Mouse (Mus musculus) ES-E14 (cell line): Measurements from ENCODE around the gene Sgsh. TPM values are rescaled to one million over a fixed set of nuclear protein-coding genes. Genes with fewer than 3 reads are reported as not detected.

ENCODE experiments used
- DNase-seq: peaks from one replicate; pipeline ENCODE4 v3.0.0-alpha.2; 2013; ENCODE audit warnings: low read depth, low spot score
- H3K27ac ChIP-seq: 2 replicates; pipeline ENCODE4 v1.5.1; 2012; ENCODE audit warnings: low read depth, mild to moderate bottlenecking, low read length, moderate library complexity, mixed read lengths; ENCODE audit not compliant: poor library complexity, insufficient read depth, severe bottlenecking
- H3K36me3 ChIP-seq: 2 replicates; pipeline ENCODE4 v1.6.1; 2012; ENCODE audit warnings: mild to moderate bottlenecking, low read length, moderate library complexity, mixed read lengths; ENCODE audit not compliant: control insufficient read depth, poor library complexity, insufficient read depth, severe bottlenecking
- H3K4me1 ChIP-seq, 2 experiments: fragments of 150-350 bp in 1 of 2; sonication (generic) in 1 of 2; 2 replicates each; pipeline ENCODE4 v1.6.1; 2012; ENCODE audit warnings: low read length in 2 of 2, mild to moderate bottlenecking in 1 of 2, mixed read lengths in 1 of 2; ENCODE audit not compliant: control insufficient read depth in 2 of 2, insufficient read depth in 2 of 2, poor library complexity in 1 of 2
- H3K4me3 ChIP-seq, 2 experiments: fragments of 150-350 bp in 1 of 2; sonication (generic) in 1 of 2; 2 replicates each; pipeline ENCODE4 v1.5.1; 2012; ENCODE audit warnings: low read length in 2 of 2, low read depth in 1 of 2, mild to moderate bottlenecking in 1 of 2, mixed read lengths in 1 of 2; ENCODE audit not compliant: insufficient read depth in 1 of 2, poor library complexity in 1 of 2, severe bottlenecking in 1 of 2
- H3K9ac ChIP-seq: 2 replicates; pipeline ENCODE4 v1.6.1; 2012; ENCODE audit warnings: low read depth, mild to moderate bottlenecking, low read length, mixed read lengths; ENCODE audit not compliant: poor library complexity, insufficient read depth, severe bottlenecking
- H3K9me3 ChIP-seq: fragments of 150-350 bp; sonication (generic); 2 replicates; pipeline ENCODE4 v1.6.1; 2012; ENCODE audit warnings: low read depth, mild to moderate bottlenecking, low read length; ENCODE audit not compliant: control insufficient read depth, insufficient read depth
- CHD2 ChIP-seq: IDR thresholded peaks from 2 replicates; pipeline ENCODE4 v1.6.1; 2014; ENCODE audit warnings: mild to moderate bottlenecking, low read depth, low read length, inconsistent platforms
- HCFC1 ChIP-seq: IDR thresholded peaks from 2 replicates; pipeline ENCODE4 v1.6.1; 2012; ENCODE audit warnings: low read length, inconsistent platforms, borderline replicate concordance; ENCODE audit not compliant: insufficient read depth
- MAFK ChIP-seq: IDR thresholded peaks from 2 replicates; pipeline ENCODE4 v1.6.1; 2014; ENCODE audit warnings: mild to moderate bottlenecking, low read depth, low read length, inconsistent platforms; ENCODE audit not compliant: insufficient read depth
- ZC3H11A ChIP-seq: IDR thresholded peaks from 2 replicates; pipeline ENCODE4 v1.6.1; 2012; ENCODE audit warnings: low read depth, mild to moderate bottlenecking, inconsistent platforms, low read length, borderline replicate concordance
- ZNF384 ChIP-seq: IDR thresholded peaks from 2 replicates; pipeline ENCODE4 v1.6.1; 2012; ENCODE audit warnings: low read depth, low read length, inconsistent platforms
- in situ Hi-C, 2 experiments: fragments of 600-800 bp; cut with MboI; formaldehyde crosslinking; loops; one replicate each; pipeline ENCODE4 v1.15.1; 2025; ENCODE audit warnings: low sequenced_read_pairs in 2 of 2, inconsistent platforms in 1 of 2; ENCODE audit not compliant: unreplicated experiment in 2 of 2
- total RNA-seq: library from RNA; depleted of rRNA; stranded (reverse); fragments of 300-350 nt; gene quantifications from 2 replicates; pipeline ENCODE4 v1.2.3, GENCODE M21; 2012; rRNA removed

Sgsh gene
- total RNA-seq, 1 experiment = 3.4 TPM

DNA sequence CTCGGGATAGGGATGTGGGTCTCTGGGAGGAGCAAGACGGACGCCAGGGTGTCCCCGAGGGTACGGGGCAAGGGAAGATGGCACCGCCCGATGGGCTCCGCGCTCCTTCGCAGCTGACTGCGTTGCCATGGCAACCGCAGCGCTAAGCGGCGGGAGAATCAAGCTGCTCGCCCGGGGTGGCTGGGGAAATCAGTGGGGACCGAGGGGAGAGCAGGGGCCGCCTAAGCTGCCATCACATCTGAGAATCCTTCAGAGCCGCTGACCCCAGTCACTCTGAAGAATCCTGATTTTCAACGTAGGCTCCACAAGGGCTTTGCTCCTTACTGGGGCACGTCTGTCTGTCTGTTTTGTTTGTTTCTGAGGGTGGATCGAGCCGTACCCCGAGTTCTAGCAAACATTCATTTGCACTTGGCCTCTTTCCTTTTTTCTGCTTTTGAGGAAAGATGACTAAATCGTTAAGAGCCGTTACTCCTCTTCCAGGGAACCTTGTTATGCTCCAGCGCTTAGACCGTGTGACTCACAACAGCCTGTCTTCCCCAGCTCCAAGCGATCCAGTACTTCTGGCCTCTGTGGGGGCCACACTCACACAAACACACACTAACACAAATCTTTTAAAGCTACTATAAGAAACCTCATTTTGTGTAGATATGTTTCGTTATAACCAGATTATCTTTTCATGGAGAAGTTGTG lies 54.9 kb downstream of the Sgsh start:
- in situ Hi-C loops = no loop called here
- peaks cover 2 to 6% of the 10 kb centered on the region in 2 experiments; a peak in 2 of 4 replicates for H3K4me1 ChIP-seq
- H3K36me3 ChIP-seq = peaks cover 25% of the 10 kb centered on the region
- DNase-seq = no peak
- peak overlapping the region; percentile 93 for H3K9ac ChIP-seq
- no peaks in the 10 kb centered on the region for H3K9me3 ChIP-seq
- TF ChIP-seq MAFK (no peak), ZC3H11A (no peak), HCFC1 (no peak), ZNF384 (no peak), CHD2 (no peak)
- peak overlapping the region; percentile 51; the same call in 1 of the 2 replicates for H3K27ac ChIP-seq
- peak overlapping the region; percentile 64 to 93 for H3K4me3 ChIP-seq

DNA sequence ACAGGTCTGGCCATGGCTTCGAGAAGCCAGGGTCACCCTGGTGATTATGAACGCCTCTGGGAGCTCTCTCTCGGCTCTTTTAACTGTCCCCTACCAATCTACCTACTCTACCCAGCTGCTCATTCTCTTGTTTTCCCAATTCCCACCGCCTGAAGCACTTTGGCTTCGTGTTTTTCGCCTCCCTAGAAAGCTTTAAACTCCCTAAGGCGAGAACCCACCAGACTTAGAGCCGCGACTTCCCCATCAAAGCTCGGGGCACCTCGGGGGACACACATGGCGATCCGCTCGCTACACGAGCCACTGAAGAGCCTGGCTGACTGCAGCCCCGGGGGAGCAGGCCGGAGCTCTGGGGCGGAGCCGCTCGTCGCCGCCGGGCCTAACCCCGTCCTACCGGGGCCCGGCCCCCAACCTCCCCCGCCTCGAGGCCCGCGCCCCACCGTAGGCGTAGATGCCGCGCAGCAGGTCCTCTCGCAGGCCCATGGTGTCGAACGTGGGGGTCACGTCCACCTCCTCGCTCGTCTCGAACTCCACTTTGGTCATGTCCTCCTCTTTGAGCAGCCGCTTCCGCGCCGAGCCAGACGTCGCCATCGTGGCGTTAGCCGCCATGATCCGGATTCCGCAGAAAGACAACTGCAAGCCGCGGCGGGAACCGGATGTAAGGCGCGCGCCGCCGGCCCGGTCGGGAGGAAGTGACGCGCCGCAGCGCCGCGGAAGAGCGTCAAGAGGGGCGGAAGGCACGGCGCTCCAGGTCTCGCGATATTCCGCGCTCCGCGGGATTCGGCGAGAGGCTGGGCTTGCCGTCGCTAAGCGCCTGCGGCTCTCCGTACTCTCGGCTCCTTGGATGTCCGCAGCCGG lies 55.7 kb downstream of the Sgsh start, which contains the start of gene Eif4a3:
Gene Eif4a3 (minus strand): TSS at position 699 of the 855 bp plus-strand sequence.
- peak; percentile 95 for DNase-seq
- H3K9me3 ChIP-seq = no peaks in the 10 kb centered on the region
- TF ChIP-seq HCFC1 = peak; percentile 83
- no peak for TF ChIP-seq ZC3H11A
- peak; percentile 100 for TF ChIP-seq CHD2
- H3K36me3 ChIP-seq = peaks cover 31% of the 10 kb centered on the region
- H3K27ac ChIP-seq = peak within 1 kb of the TSS; percentile 76
- peak within 1 kb of the TSS; percentile 89 to 93 for H3K4me3 ChIP-seq
- in situ Hi-C loops = no loop called here
- H3K4me1 ChIP-seq = peaks cover 2 to 4% of the 10 kb centered on the region in 2 experiments; a peak in 2 of 4 replicates
- peak within 1 kb of the TSS; percentile 97 for H3K9ac ChIP-seq

DNA sequence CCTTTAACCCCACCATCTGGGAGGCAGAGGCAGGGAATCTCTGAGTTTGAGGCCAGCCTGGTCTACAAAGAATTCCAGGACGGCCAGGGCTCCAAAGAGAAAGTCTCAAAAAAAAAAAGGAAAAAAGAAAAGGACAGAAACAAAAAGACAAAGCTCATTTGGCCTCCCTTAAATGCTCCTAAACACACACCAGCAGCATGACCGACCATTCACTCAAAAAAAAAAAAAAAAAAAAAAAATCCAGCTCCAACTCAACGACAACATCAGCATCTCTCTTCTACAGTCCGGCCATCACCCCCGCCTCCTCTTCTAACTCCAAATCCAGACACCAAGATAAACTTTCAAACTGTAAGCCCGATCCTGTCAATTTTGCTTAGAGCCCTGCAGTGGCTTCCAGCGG lies 56.4 kb downstream of the Sgsh start:
- in situ Hi-C loops = no loop called here

DNA sequence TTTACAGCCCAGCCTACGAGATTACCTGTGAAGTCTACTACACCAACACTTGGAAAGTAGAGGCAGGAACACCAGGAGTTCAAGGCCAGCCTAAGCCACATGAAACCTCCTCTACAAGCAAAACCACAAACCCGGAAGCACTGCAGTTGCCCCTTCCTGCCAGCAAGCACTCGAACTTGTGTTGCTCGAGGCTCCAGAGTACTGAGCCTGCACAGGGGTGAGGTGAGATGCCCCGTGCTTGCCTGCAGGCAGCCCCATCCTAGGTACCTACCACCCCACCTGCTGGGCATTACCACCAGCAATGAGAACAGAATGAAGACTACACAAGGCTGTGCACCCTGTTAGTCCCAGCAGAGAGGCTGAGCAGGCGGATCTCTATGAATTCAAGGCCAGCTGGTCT lies 57.3 kb downstream of the Sgsh start:
- no peak overlapping the region for H3K4me3 ChIP-seq
- DNase-seq = no peak
- peaks cover 46% of the 10 kb centered on the region for H3K36me3 ChIP-seq

More for the DNA sequence above, 56.4 kb downstream of the Sgsh start:
- Histone ChIP-seq H3K4me3 (peak overlapping the region; percentile 89 to 93), H3K27ac (no peak overlapping the region), H3K4me1 (peaks cover 2 to 4% of the 10 kb centered on the region in 2 experiments; a peak in 2 of 4 replicates), H3K9me3 (no peaks in the 10 kb centered on the region), H3K9ac (peak overlapping the region; percentile 97), H3K36me3 (peaks cover 38% of the 10 kb centered on the region)
- no peak for DNase-seq
- TF ChIP-seq ZC3H11A (no peak), ZNF384 (peak; percentile 59; the same call in 1 of the 2 replicates), MAFK (no peak), CHD2 (no peak), HCFC1 (no peak)

More for the DNA sequence above, 57.3 kb downstream of the Sgsh start:
- peaks cover 4% of the 10 kb centered on the region in 2 experiments; a peak in 2 of 4 replicates for H3K4me1 ChIP-seq
- H3K27ac ChIP-seq = no peak overlapping the region
- TF ChIP-seq ZNF384 (no peak), MAFK (no peak), CHD2 (no peak), HCFC1 (no peak), ZC3H11A (no peak)
- H3K9me3 ChIP-seq = no peaks in the 10 kb centered on the region
- in situ Hi-C loops = no loop called here
- peak overlapping the region; percentile 16 for H3K9ac ChIP-seq

Other genes with a start within 250 kb of the Sgsh start
- gene Tbc1d16, start 127.0 kb downstream of the Sgsh start, total RNA-seq = 6.3 and 10.1 TPM in 2 replicates
- 6.2 and 6.4 TPM in 2 replicates for gene Ccdc40, start 127.0 kb downstream of the Sgsh start, total RNA-seq
- 69.3 and 116 TPM in 2 replicates for gene Gaa, start 87.6 kb downstream of the Sgsh start, total RNA-seq
- 337 and 400 TPM in 2 replicates for gene Eif4a3, start 55.4 kb downstream of the Sgsh start, total RNA-seq
- 0.22 and 0.58 TPM in 2 replicates for gene Card14, start 47.8 kb downstream of the Sgsh start, total RNA-seq
- gene Slc26a11, start within 50 bp of the Sgsh start, total RNA-seq = 4.4 and 7.4 TPM in 2 replicates
- gene Rnf213, start 37.6 kb upstream of the Sgsh start, total RNA-seq = 30.4 and 37.3 TPM in 2 replicates
- gene Endov, start 135.8 kb upstream of the Sgsh start, total RNA-seq = 10.0 and 13.5 TPM in 2 replicates
- 0.79 and 0.80 TPM in 2 replicates for gene Nptx1, start 192.2 kb upstream of the Sgsh start, total RNA-seq
- gene Rptor, start 247.4 kb upstream of the Sgsh start, total RNA-seq = 59.7 and 61.6 TPM in 2 replicates